Mouse (Mus musculus) spleen, adult 12 weeks (tissue): ENCODE results near the gene Fxr2.

Source experiments
- DNase-seq: peaks from one replicate; pipeline ENCODE4 v3.0.0; 2022; ENCODE audit warnings: low spot score

Gene Fxr2

DNA sequence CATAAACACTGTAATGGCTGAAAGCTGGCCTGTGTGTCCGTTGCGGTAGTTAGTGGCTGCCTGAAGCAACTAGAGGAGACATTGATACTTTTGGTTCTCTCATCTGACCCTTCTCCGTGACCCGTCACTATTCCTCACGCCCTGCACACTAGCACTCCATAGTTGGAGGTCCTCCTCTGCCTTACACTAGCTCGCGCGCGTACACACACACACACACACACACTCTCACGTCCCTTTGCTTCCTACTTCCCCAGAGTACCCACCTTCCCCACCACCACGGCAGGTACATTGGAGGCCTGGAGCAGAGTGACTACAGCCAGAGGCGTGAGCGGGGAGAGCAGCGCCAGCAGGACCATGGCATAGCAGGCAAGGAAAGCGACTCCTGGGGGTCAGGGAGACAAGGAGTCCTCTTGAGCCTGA is 24.7 kb downstream of the Fxr2 start:
- DNase-seq: no peak

DNA sequence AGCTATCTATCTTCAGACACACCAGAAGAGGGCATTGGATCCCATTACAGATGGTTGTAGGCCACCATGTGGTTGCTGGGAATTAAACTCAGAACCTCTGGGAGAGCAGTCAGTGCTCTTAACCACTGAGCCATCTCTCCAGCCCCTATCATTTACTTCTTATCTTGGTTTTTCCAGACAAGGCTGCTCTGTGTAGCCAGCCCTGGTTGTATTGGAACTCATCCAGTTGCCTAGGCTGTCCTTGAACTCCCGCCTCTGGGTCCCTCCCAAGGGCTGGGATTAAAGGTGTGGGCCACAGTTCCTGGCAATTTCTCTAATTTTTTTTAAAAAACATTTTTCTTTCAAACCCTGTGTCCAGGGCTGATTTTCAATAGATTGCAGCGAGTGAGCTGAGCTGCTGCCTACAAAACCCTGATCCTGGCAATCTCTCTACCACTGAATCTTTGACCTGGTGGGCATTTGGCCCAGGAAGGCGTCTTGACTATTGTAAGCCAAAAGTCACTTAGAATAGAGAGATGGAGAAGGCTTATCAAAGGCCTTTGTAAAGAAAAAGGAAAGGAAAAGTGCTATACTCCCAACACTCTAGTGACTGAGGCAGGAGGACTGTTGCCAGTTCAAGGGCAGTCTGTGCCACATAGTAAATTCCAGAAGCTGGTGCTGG is 28.6 kb downstream of the Fxr2 start:
- no peak for DNase-seq

DNA sequence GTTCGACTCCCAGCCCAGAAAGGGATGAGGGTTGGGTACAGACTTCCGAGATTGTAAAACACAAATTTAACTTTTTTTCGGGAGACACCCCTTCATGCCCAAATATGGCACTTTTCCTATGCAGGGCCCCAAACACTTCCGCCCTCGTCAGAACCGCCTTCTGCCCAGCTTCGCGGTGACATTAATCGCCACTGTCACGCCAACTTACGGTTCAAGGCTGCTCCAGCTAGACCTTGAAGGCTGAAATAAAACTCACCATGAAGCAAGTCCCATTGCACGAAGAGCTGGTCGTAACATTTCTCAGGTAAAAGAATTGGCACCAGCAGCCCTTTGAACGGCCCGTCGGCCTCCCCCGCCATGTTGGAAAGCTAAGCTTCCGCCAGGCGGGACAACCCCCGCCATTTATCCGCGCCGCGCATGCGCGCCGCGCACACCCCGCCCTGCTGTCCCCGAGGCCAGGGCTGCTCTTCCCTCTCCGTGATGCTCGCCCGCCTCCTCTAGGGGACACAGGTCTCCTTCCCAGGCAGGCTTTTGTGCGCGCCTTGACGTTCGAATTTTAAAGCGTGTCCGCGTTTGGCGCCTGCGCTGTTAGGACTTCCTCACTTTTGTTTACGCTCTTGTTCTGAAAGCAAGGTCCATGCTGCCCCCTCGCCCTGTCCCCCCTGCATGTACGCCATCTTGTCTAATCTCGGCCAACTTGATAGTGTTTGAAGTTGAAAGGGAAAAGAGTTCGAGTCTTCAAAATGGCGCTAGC is 29.6 kb downstream of the Fxr2 start, which contains the start of gene Mpdu1:
Gene Mpdu1 (minus strand): TSS at position 430 of the 754 bp plus-strand sequence.
- peak; percentile 92 for DNase-seq

DNA sequence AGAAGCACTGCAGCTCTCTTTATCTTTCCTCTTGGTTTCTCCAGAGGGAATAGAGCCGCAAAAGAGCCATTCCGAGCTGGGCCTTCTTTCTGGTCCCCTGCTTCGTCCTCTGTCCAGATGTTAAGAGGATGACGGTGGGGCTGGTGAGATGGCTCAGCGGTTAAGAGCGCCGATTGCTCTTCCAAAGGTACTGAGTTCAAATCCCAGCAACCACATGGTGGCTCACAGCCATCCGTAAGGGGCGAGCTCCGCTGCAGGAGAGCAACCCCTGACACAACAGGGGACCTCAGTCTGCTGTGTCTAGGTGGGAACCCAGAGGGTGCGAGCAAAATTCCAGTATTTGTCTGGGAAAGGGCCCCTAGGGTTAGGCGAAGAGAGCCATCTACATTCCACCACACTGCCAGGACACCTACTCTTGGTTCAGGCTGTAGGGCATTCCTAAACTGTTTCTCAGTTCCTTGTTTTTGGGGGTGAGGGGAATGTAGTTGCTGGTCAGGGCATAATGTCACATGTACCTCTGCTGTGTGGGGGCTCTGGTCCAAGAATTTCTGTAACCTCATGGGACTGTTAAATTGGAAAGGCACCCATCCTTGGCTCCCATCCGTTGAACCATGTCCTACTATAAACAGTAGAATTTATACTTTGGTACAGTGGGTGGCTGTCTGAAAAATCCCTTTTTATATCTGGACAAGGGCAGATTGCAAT is 30.3 kb downstream of the Fxr2 start:
- no peak for DNase-seq

- DNase-seq: no peak
Observed at GRCm38 (mm10) chr11:69663795-69664194, 31.0 kb downstream of the Fxr2 start.

DNA sequence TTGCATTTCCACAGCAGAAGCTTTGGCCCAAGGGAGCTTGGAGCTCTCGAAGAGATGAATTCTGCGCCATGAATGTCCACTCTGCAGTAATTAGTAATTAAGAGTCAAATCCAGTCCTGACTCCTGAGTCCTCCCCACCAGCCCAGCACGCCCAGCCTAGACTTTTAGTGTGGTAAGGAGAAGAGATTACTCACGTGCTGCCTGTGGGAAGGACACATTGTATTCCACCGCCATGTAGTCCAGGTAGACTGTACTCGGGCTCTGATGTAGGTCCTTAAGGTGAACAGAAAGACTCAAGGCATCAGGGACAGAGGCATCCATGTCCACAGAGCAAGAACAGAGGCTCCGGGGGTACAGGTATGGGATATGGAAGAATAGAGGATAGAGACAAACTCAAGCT is 32.1 kb downstream of the Fxr2 start:
- no peak for DNase-seq

- DNase-seq: no peak
Observed at GRCm38 (mm10) chr11:69665457-69665960, 32.7 kb downstream of the Fxr2 start.

DNA sequence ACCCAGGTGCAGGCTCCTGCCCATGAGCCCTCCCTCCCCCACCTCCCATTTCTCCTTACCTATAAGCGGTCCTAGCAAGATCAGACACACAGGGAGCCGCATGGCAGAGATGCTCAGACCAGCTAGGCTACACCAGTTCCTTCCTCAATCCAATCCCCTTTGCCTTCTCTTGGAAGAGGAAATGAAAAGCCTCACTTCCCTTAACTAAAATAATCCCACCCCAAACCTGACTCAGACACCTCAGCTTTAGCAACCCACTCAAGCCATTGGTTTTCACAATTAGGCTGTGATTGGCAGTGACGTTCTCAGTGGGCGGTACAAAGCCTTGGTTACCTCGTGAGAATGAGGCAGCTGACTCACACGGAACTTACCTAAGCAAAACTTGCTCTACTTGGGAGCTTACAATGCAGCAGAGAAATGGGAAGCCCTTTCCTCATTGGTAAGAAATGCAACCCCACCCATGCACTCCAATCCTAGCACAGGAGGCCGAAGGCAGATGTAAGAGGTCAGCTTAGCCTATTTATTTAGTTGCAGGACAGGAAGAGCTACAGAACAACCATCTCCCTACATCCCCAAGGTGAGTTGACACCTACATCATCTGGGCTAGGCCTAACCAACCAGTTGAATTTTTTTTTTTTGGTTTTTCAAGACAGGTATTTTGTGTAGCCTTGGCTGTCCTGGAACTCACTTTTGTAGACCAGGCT is 33.3 kb downstream of the Fxr2 start, which contains the start of gene Cd68:
Gene Cd68 (minus strand): TSS at position 193 of the 704 bp plus-strand sequence.
- no peak for DNase-seq

GRCm38 (mm10) chr11:69666665-69667005 is 33.8 kb downstream of the Fxr2 start:
- DNase-seq: no peak

GRCm38 (mm10) chr11:69670786-69671725 is 38.3 kb downstream of the Fxr2 start:
- peak; percentile 85 for DNase-seq

DNA sequence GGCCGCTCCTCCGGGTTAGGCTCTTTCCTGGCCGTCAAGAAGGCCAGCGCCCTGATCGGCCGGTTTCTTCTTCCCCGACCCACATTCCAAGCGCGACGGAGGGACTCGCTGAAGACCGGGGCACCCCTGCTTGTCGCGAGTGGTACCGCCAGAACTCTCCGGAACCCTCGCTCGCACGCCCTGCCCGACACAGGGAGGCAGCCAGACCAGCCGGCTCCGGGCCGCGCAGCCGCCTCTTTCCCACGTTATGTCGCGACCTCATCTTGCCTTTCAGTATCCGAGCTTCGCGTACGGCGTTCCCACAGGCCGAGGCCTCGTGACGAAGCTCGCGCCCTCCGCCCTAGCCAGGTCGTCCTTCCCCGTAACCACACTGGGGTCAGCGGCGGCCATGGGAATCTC is 38.9 kb downstream of the Fxr2 start:
- no peak for DNase-seq

GRCm38 (mm10) chr11:69672211-69672706 is 39.5 kb downstream of the Fxr2 start, which contains the start of gene Eif4a1:
Gene Eif4a1, minus strand, starts transcription at chr11:69672423.
- peak; percentile 98 for DNase-seq

- DNase-seq: no peak
Observed at GRCm38 (mm10) chr11:69679144-69679543, 46.4 kb downstream of the Fxr2 start.

DNA sequence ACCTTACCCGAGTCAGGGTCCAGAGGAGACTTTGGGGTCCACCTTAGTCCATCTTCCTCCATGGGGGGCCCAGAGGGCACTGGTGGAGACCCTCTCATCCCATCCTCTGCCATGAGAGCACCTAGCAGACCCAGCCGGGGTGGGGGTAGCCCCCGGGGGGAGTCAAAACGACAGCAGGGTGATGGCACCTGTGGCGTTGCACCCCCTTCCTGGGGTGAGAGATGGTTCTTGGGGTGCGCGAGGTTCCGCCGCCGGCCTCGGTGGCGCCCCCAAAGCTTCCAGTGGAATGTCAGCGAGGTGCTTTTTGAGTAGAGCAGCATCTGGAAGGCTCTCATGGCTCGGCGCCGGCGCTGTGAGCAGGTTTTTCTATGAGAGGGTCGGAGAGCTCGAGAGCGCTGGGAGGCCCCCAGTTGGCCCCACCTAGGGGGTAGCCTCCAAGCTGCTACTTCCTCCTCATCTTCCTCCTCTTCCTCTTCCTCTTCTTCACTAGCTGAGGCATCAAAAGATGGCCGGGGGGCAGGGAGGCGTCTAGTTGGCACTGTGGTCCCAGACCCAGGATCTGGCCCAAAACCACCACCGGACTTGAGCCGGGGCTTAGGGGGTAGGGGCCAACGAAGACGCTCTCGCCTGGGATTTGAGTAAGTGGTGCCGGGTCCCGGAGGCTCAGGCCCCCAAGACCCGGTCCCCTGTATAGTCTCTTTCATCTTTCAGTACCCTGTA is 47.5 kb downstream of the Fxr2 start:
- no peak for DNase-seq

GRCm38 (mm10) chr11:69681314-69682208 is 48.8 kb downstream of the Fxr2 start, which contains the start of gene Senp3:
Gene Senp3, minus strand, starts transcription at chr11:69682084.
- DNase-seq: peak; percentile 90

DNA sequence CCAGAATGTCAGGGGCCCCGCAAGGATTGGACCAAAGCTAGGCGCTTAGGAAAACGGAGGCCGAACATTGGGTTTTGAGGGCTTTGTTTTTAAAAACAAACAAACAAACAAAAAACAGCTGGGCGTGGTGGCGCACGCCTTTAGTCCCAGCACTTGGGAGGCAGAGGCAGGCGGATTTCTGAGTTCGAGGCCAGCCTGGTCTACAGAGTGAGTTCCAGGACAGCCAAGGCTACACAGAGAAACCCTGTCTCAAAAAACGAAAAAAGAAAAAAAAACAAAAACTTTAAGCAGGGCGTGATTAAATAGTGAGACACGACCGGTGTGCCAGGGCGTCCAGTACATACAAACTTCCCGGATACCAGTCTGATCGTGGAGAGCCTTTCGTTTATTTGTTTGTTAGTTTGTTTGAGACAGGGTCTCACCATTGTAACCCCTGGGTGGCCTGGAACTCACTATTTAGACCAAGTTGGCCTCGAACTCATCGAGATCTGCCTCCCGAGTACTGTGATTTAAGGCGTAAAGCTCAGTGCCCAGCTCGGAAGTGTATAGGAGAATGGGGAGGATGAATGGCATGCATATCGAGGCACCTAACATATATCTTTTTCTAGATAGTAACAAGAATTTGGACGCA is 49.5 kb downstream of the Fxr2 start:
- DNase-seq: no peak

DNA sequence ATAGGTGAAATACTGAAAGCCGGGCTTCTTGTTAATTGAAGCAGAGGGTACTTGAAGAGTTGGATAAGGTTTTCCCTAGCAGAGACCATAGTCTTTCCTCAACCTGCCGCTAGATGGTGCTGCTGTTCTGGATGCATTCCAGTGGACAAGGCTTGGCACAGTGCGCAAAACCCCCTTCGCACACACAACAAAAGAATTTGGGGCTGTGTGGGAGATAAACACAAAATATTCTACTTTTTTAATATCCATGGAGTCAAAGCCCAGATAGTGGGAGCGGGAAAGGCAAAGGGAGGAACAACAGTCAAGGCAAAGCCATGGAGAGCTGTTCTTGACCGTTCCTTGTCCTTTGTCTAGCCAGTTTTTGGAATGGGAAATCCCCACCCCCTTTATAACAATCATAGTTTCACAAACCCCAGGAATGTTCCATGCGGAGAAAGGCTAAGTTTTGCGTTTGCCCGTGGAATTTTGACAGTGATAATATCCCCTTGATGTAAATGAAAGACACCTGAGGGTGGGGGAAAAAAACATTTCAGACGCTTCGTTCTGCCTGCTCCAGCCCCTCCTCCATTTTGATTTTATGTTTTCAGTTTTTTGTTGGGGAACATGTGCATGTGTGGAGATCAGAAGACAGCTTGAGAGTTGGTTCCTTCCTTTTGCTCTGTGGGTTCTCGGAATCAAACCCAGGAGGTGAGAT is 50.2 kb downstream of the Fxr2 start:
- peak; percentile 75 for DNase-seq

- DNase-seq: no peak
Observed at GRCm38 (mm10) chr11:69683576-69683975, 50.8 kb downstream of the Fxr2 start.
